Mouse (Mus musculus) heart, adult 10 weeks (tissue): ENCODE results near the gene Zc3hav1l. TPM values are rescaled to one million over a fixed set of nuclear protein-coding genes. Genes with fewer than 3 reads are reported as not detected.

Experiments
- polyA plus RNA-seq: library from polyadenylated mRNA; stranded (reverse); fragments of 350-450 nt; fragmentation: Illumina TruSeq; extraction: RNeasy Lipid Tissue Mini Kit (QIAGEN cat#74804); gene quantifications from one replicate; pipeline ENCODE4 v1.2.3, GENCODE M21; 2014; ENCODE audit warnings: low read depth, low replicate concordance

The Zc3hav1l gene
- polyA plus RNA-seq, result 1.1 TPM

GRCm38 (mm10) chr6:38298761-38299401 lies at the start of gene Zc3hav1l:
Gene Zc3hav1l, minus strand, starts transcription at chr6:38299259.

GRCm38 (mm10) chr6:38253736-38254641 lies 45.1 kb downstream of the Zc3hav1l start, which contains the start of gene D630045J12Rik:
Gene D630045J12Rik, minus strand, starts transcription at chr6:38254009.

Other genes with a start within 250 kb of the Zc3hav1l start
- not detected for gene Tmem213, start 190.0 kb downstream of the Zc3hav1l start, polyA plus RNA-seq
- gene Atp6v0a4, start 174.7 kb downstream of the Zc3hav1l start, polyA plus RNA-seq, result 0.47 TPM
- 1.2 TPM for gene D630045J12Rik, start 45.2 kb downstream of the Zc3hav1l start, polyA plus RNA-seq
- gene Zc3hav1, start 55.3 kb upstream of the Zc3hav1l start, polyA plus RNA-seq, result 12.0 TPM
- 1.9 TPM for gene Ttc26, start 82.2 kb upstream of the Zc3hav1l start, polyA plus RNA-seq
- gene Ubn2, start 134.7 kb upstream of the Zc3hav1l start, polyA plus RNA-seq, result 11.0 TPM
- 272 TPM for gene Fmc1, start 234.2 kb upstream of the Zc3hav1l start, polyA plus RNA-seq